Mouse (Mus musculus) cerebellum, adult 2 months (tissue): ENCODE results near the gene Fam107b. TPM values are rescaled to one million over a fixed set of nuclear protein-coding genes. Genes with fewer than 3 reads are reported as not detected.
"Not testable (repeated sequence)": the region's sequence is repeated elsewhere in the genome, so short reads cannot be mapped to it uniquely, and the experiment has no call there.

ENCODE experiments used
- DNase-seq, 2 experiments: peaks; one replicate each; pipeline ENCODE4 v3.0.0; 2021
- H3K27ac ChIP-seq: fragments of 200-500 bp; 2 replicates; pipeline ENCODE4 v1.5.1; 2012; ENCODE audit warnings: low read length, control low read depth, inconsistent platforms; ENCODE audit not compliant: insufficient read depth
- H3K27me3 ChIP-seq: fragments of 200-500 bp; 2 replicates; pipeline ENCODE4 v1.6.1; 2012; ENCODE audit warnings: inconsistent platforms, mild to moderate bottlenecking, low read length, moderate library complexity; ENCODE audit not compliant: control insufficient read depth, insufficient read depth
- H3K4me1 ChIP-seq: fragments of 200-500 bp; 2 replicates; pipeline ENCODE4 v1.6.1; 2011; ENCODE audit warnings: low read length; ENCODE audit not compliant: control insufficient read depth, insufficient read depth
- H3K4me3 ChIP-seq: fragments of 200-500 bp; replicated peaks from 2 replicates; pipeline ENCODE3; 2011; ENCODE audit warnings: mild to moderate bottlenecking, low read depth, low read length, control low read depth; ENCODE audit not compliant: insufficient read depth
- CTCF ChIP-seq: fragments of 200-500 bp; IDR thresholded peaks from 2 replicates; pipeline ENCODE4 v1.5.1; 2011; ENCODE audit warnings: low read depth, mild to moderate bottlenecking, control low read depth, low read length, moderate library complexity, borderline replicate concordance; ENCODE audit not compliant: insufficient read depth
- POLR2A ChIP-seq: fragments of 200-500 bp; IDR thresholded peaks from 2 replicates; pipeline ENCODE4 v1.6.1; 2011; ENCODE audit warnings: low read length, control low read depth, borderline replicate concordance; ENCODE audit not compliant: insufficient read depth
- WGBS: fragments of 180-500 bp; shearing (Covaris S2); methylation state at CpG from one replicate; pipeline ENCODE4 v1.1.7; 2018; 5-methylcytosine and 5-hydroxymethylcytosine counted together
- polyA plus RNA-seq: library from polyadenylated mRNA; depleted of rRNA; stranded (reverse); fragments of >200 nt; gene quantifications from 2 replicates; pipeline ENCODE4 v1.2.3, GENCODE M21; 2012

The Fam107b gene
- polyA plus RNA-seq, 1 experiment: 63.7 TPM

DNA sequence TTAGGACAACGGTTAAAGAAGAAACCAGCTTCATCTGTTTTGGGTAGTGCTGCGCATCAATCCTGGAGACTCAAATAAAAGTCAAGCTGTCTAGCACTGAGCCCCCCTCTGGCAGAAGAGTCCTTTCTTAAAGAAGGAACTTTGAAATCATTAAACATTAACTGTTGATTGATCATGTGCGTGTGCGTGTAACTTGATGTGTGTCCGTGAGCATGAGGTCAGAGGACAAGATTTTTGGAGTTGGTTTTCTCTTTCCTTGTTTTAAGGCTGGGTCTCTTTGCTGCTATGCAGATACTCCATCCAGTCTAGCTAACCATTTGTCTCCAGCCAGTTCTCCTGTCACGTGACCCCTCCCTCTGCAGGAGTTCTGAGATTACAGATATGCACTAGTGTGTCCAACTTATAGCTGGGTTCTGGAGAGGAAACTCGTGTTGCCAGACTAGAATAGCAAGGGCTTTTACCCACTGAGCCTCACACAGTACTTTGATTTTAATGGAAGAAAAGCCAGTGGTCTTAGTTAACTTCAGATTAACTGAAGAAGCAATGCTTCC lies 132.4 kb downstream of the Fam107b start:
- no peaks in the 10 kb centered on the region for H3K27me3 ChIP-seq
- H3K4me3 ChIP-seq: no peak overlapping the region
- WGBS: 83% methylated on average over 7 of the region's 7 CpGs

DNA sequence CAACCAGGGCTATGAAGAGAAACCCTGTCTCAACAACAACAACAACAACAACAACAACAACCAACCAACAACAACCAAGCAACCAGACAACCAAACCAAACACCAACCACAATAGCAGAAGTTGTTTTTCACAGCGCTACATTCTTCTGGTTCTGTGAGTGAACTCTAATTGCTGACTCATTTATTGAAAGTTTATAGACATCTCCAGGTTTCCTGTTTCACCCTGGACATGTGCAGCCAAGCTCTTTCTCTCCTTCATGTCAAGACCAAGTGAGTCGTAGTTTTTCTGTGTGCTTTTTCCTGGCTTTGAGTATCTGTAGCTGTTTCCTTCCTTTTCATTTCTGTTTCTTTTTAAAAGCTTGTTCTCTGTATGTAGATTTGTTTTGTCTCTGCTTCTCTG lies 133.5 kb downstream of the Fam107b start:
- no peaks in the 10 kb centered on the region for H3K4me1 ChIP-seq
- DNase-seq: no peak
- no peaks in the 10 kb centered on the region for H3K27me3 ChIP-seq
- TF ChIP-seq POLR2A (no peak), CTCF (no peak)
- H3K4me3 ChIP-seq: no peak overlapping the region
- WGBS: 97% methylated on average over 2 of the region's 2 CpGs
- no peak overlapping the region for H3K27ac ChIP-seq

More for the DNA sequence above, 132.4 kb downstream of the Fam107b start:
- no peaks in the 10 kb centered on the region for H3K4me1 ChIP-seq
- H3K27ac ChIP-seq: no peak overlapping the region
- TF ChIP-seq CTCF (no peak), POLR2A (no peak)
- DNase-seq: no peak

DNA sequence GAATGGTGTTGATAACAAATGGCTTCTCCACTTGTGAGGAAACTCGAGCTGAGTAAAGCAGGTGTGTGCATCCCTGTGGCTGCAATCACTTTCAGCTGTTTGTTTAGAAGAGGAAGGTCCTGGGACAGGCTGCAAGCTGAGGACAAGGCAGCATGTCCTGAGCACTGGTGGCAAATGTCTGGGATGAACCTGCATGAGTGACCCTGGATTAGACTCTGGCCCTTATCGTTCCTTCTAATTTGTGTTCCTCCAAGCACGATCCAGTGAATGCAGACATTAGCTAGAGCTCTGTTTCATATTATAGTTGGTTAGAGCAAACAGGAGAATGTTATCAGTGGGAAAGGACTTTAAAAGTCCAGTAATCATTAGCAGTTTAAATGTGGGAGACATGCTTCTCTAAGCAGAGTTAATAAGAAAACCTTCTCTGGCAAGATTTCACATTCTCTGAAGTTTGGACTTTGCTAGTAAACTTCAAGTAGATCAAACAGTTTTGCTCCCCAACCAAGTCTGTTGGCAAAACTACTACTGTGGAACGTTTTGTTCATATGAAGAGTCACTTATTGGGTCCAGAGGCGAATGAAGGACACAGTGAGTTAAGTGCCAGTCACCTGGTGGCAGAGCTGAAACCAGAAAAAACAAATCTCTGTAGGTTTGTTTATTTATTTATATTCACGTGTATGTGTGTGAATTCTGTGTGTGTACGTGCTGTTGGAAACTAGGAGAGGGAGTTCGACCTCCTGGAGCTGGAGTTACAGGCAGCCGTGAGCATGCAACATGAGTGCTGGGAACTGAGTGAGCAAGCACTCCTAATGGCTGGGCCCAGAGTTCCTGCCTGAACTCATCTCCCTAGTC lies 134.2 kb downstream of the Fam107b start:
- TF ChIP-seq CTCF (no peak), POLR2A (no peak)
- Histone ChIP-seq H3K4me3 (no peak overlapping the region), H3K27ac (no peak overlapping the region), H3K4me1 (no peaks in the 10 kb centered on the region), H3K27me3 (no peaks in the 10 kb centered on the region)
- DNase-seq: no peak
- WGBS: 83% methylated on average over 9 of the region's 9 CpGs

DNA sequence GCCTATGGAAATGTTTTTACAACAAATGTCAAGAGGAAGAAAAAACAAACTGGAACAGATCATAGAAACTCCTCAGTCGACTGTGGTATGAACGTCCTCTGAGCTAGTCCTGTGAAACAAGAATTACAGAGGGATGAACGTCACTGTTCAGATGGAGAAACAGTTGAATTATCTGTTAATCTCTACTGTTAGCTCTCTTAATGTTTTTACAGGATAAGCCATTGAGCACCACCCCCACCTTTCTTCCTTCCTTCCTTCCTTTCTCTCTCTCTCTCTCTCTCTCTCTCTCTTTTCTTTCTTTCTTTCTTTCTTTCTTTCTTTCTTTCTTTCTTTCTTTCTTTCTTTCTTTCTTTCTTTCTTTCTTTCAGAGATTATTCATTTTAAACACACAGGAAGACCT lies 135.0 kb downstream of the Fam107b start:
- H3K4me3 ChIP-seq, H3K4me1 ChIP-seq, H3K27me3 ChIP-seq, DNase-seq, H3K27ac ChIP-seq: not testable (repeated sequence)
- 79% methylated on average over 3 of the region's 3 CpGs for WGBS

DNA sequence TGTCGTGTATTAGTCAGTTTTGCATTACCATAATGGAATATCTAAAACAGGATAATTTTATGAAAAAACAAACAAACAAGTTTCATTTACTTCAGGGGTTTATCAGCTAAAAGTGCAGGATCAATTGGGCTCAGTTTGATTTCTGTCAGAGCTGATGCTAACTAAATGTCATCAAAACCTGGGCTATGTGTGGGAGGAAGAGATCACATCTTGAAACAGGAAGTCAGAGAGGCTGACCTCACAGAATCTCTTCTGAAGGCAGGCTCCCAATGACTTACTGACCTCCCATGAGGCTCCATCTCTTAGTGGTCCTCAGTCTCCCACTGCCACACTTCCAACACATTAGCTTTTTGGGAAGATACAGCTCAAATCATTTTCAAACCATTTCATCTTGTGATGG lies 136.9 kb downstream of the Fam107b start:
- WGBS: 93% methylated on average over 1 of the region's 1 CpGs
- H3K27ac ChIP-seq: no peak overlapping the region
- DNase-seq: no peak
- no peaks in the 10 kb centered on the region for H3K4me1 ChIP-seq
- no peaks in the 10 kb centered on the region for H3K27me3 ChIP-seq
- TF ChIP-seq POLR2A: no peak
- TF ChIP-seq CTCF: no peak
- no peak overlapping the region for H3K4me3 ChIP-seq

DNA sequence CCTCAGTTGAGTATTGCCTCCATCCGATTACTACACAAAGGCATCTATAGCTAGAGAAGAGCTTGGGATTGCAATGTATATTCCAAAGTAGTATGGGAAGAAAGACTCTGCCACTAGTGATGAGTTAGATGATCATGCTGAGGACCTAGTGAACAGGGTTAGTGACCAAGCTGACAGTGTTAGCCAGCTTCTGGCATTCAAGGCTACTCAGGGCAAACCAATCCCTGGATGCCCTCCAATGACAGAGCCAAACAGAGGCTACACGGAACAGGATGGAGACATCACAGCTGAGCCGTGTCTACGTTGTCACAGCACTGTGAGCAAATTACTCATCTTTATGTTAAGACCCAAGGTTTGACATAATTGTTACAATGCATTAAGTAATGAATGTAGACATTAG lies 138.3 kb downstream of the Fam107b start:
- Histone ChIP-seq H3K4me1 (no peaks in the 10 kb centered on the region), H3K27ac (no peak overlapping the region), H3K27me3 (no peaks in the 10 kb centered on the region), H3K4me3 (no peak overlapping the region)
- TF ChIP-seq CTCF: no peak
- TF ChIP-seq POLR2A: no peak
- no peak for DNase-seq
- 70% methylated on average over 4 of the region's 4 CpGs for WGBS

DNA sequence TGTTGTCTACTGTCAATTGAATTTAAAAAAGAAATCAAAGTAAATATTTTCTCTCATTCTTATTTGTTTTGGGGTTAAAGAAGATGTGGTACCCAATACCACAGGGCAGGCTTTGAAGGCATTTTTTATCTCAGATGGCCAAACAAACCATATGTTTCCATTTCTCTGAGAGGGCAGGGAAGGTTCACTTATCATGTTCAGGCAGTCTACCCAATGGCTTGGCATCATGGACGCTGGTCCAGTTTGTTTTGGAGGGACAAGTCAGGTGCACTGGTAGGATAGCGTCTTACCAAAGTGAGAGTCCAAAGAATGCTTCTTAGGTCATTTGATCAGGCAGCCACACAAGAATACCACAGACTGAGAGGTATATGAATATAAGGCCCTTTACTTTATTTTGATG lies 139.6 kb downstream of the Fam107b start:
- 98% methylated on average over 2 of the region's 2 CpGs for WGBS
- DNase-seq: no peak
- Histone ChIP-seq H3K27ac (no peak overlapping the region), H3K4me3 (no peak overlapping the region), H3K27me3 (no peaks in the 10 kb centered on the region), H3K4me1 (no peaks in the 10 kb centered on the region; the same call in 1 of the 2 replicates)
- TF ChIP-seq POLR2A (no peak), CTCF (no peak)

DNA sequence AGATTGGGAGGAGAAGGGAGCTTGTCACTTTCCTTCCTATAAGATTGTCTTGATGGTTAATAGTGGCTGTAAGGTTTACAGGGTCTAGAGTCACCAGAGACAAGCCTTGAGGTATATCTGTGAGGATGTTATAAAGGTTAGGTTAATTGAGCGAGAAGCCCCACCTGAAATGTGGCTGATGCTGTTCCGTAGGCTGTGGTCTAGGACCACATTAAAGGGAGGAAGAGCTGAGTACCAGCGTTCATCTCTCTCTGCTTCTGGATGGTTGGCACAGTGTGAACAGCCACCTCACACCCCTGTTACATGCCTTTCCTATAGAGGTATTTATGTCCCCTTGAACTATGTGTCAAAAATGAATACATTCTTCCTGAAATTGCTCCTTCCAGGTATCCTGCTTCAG lies 140.2 kb downstream of the Fam107b start:
- Histone ChIP-seq H3K27ac (no peak overlapping the region), H3K4me1 (peaks cover under 1% of the 10 kb centered on the region; the same call in 1 of the 2 replicates), H3K4me3 (no peak overlapping the region), H3K27me3 (no peaks in the 10 kb centered on the region)
- 91% methylated on average over 3 of the region's 3 CpGs for WGBS
- TF ChIP-seq CTCF (no peak), POLR2A (no peak)
- no peak for DNase-seq
